In genomic region chr8:46898697-46899445, GRCm38 (mm10) we compare ENCODE assay signal across 15 mouse cellular contexts.
DNase-seq lines count a peak whose midpoint lies in the region; ATAC-seq and TF ChIP-seq lines count a peak whose summit lies in the region.
"Had no signal": no experiment of that assay in that cellular context is flagged by ENCODE, and none has a peak within 500 bp of the region (broad histone marks: within the 10 kb centered on the region; RNA-seq: fewer than 3 reads in every experiment).

No protein-coding gene starts in this region.

- 0 out of 2 replicates have a peak overlapping the region, but pooled peaks have one; percentile 4 for H3K27ac ChIP-seq in lung, embryonic 16.5 days (ENCODE audit: low read length)
- H3K27ac ChIP-seq in heart, postnatal 0 days (ENCODE audit: low read depth): no peak overlapping the region
- H3K27ac ChIP-seq: gastrocnemius, adult 2 months; hindbrain, embryonic 12.5 days; liver, embryonic 13.5 days; neural tube, embryonic 12.5 days had no signal

- ATAC-seq in lung, embryonic 16.5 days (ENCODE audit: low read depth): peak; percentile 82
- peak; percentile 85 for ATAC-seq in heart, postnatal 0 days (ENCODE audit: insufficient read depth, low read depth)
- ATAC-seq in frontal cortex, adult (ENCODE audit: low TSS enrichment): no peak

- no peaks in the 10 kb centered on the region for H3K9me3 ChIP-seq in lung, embryonic 16.5 days (ENCODE audit: control insufficient read depth, low read length)
- no peaks in the 10 kb centered on the region for H3K9me3 ChIP-seq in heart, postnatal 0 days (replicated peaks; ENCODE audit: control insufficient read depth, low read length)
- H3K9me3 ChIP-seq: hindbrain, embryonic 12.5 days; liver, embryonic 13.5 days; neural tube, embryonic 12.5 days had no signal

- DNase-seq in heart, adult 8-10 months (ENCODE audit: low spot score): peak; percentile 46
- DNase-seq in heart, postnatal 36 days: no peak
- DNase-seq in lung, postnatal 14 days: no peak
- peak; percentile 51 for DNase-seq in heart, postnatal 0 days (ENCODE audit: low spot score)
- no peak for DNase-seq in right cerebral cortex, adult 2 months (ENCODE audit: low spot score in 2 of 2)
- DNase-seq in left cerebral cortex, adult 11 months (ENCODE audit: low spot score): no peak
- DNase-seq: cerebellum, postnatal 10 days; gastrocnemius, adult 2 months; liver, embryonic 13.5 days; midbrain, embryonic 14.5 days; retina, postnatal 1 day had no signal

- TF ChIP-seq CTCF in heart, postnatal 0 days (IDR thresholded peaks at IDR 0.05; ENCODE audit: low read depth): no peak

- H3K27me3 ChIP-seq in lung, embryonic 16.5 days (ENCODE audit: control insufficient read depth, insufficient read depth, low read depth, low read length): no peaks in the 10 kb centered on the region
- H3K27me3 ChIP-seq in heart, postnatal 0 days (ENCODE audit: control insufficient read depth, insufficient read depth, low read length): no peaks in the 10 kb centered on the region
- H3K27me3 ChIP-seq: hindbrain, embryonic 12.5 days; liver, embryonic 13.5 days; neural tube, embryonic 12.5 days had no signal

- H3K4me2 ChIP-seq in lung, embryonic 16.5 days (ENCODE audit: low read depth, low read length): no peak overlapping the region
- no peak overlapping the region for H3K4me2 ChIP-seq in heart, postnatal 0 days (ENCODE audit: low read depth, low read length)
- H3K4me2 ChIP-seq: hindbrain, embryonic 12.5 days; liver, embryonic 13.5 days; neural tube, embryonic 12.5 days had no signal

- intact Hi-C loops in heart, postnatal 36 days (cut with DNase I): no loop called here

- H3K4me1 ChIP-seq in lung, embryonic 16.5 days (replicated peaks; ENCODE audit: control insufficient read depth, insufficient read depth, low read length): no peaks in the 10 kb centered on the region
- 0 out of 2 replicates have a peak, but pooled peaks cover 2% of the 10 kb centered on the region for H3K4me1 ChIP-seq in heart, postnatal 0 days (ENCODE audit: control insufficient read depth, insufficient read depth)
- H3K4me1 ChIP-seq: hindbrain, embryonic 12.5 days; liver, embryonic 13.5 days; neural tube, embryonic 12.5 days had no signal

- no peaks in the 10 kb centered on the region for H3K36me3 ChIP-seq in lung, embryonic 16.5 days (ENCODE audit: control insufficient read depth, insufficient read depth, low read length)
- H3K36me3 ChIP-seq in heart, postnatal 0 days (replicated peaks; ENCODE audit: control insufficient read depth, insufficient read depth, low read length): no peaks in the 10 kb centered on the region
- H3K36me3 ChIP-seq: hindbrain, embryonic 12.5 days; liver, embryonic 13.5 days; neural tube, embryonic 12.5 days had no signal

- peak; percentile 90 for TF ChIP-seq EP300 in heart, postnatal 0 days (IDR thresholded peaks at IDR 0.05; ENCODE audit: low read depth)

- no peak overlapping the region for H3K4me3 ChIP-seq in lung, embryonic 16.5 days (ENCODE audit: low read length)
- no peak overlapping the region for H3K4me3 ChIP-seq in heart, postnatal 0 days (ENCODE audit: low read depth, low read length)
- H3K4me3 ChIP-seq: gastrocnemius, adult 2 months; hindbrain, embryonic 12.5 days; liver, embryonic 13.5 days; neural tube, embryonic 12.5 days had no signal

- no peak overlapping the region for H3K9ac ChIP-seq in lung, embryonic 16.5 days (ENCODE audit: low read length)
- no peak overlapping the region for H3K9ac ChIP-seq in heart, postnatal 0 days (replicated peaks; ENCODE audit: low read depth, low read length)
- H3K9ac ChIP-seq: hindbrain, embryonic 12.5 days; liver, embryonic 13.5 days; neural tube, embryonic 12.5 days had no signal

- 29% methylated on average over 5 of the region's 5 CpGs for WGBS in lung, embryonic 16.5 days
- WGBS in heart, postnatal 0 days: 21% methylated on average over 5 of the region's 5 CpGs

Comparison
In these comparisons a context has a peak if more than half of its experiments do, and no peak if none do; other contexts are left out.
1. DNase-seq: peak in heart, adult 8-10 months (single experiment) and heart, postnatal 0 days (single experiment); none in heart, postnatal 36 days (0 of 2), lung, postnatal 14 days (single experiment), right cerebral cortex, adult 2 months (0 of 2) and left cerebral cortex, adult 11 months (single experiment).